Mouse (Mus musculus): Measurements from ENCODE around the gene Atmin. TPM values are rescaled to one million over a fixed set of nuclear protein-coding genes. Genes with fewer than 3 reads are reported as not detected.

Atmin gene
- polyA plus RNA-seq, 1 experiment from 2014 or later: 8.9 TPM

DNA sequence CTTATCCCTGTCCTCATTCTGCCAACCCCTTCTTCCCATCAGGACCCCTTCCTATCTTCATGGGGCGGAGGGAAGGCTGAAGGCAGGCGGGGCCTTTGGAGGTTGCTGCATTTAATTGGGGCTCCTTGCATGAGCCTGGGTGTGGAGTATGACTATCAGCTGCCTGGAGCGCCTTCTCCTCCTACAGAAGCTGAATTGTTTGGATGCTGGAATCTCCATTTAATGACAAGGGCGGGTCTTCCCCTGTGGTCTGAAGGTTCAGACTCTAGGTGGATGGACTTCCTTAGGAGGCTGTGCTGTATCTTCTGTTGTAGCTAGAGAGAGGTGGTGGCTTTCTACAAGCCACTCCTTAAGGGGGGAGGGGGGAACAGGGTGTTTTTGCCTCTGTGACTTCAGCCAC, 8.2 kb upstream of the Atmin start:
- Histone ChIP-seq H3K9me3 (no peaks in the 10 kb centered on the region), H3K4me2 (no peak overlapping the region), H3K9ac (no peak overlapping the region), H3K4me3 (replicated peaks) (no peak overlapping the region), H3K27ac (no peak overlapping the region), H3K27me3 (replicated peaks) (no peaks in the 10 kb centered on the region), H3K4me1 (no peaks in the 10 kb centered on the region), H3K36me3 (peaks cover 22% of the 10 kb centered on the region)
- ATAC-seq (ENCODE audit: insufficient read depth, low FRiP score, low read depth): no peak
- 90% methylated on average over 4 of the region's 4 CpGs for WGBS

DNA sequence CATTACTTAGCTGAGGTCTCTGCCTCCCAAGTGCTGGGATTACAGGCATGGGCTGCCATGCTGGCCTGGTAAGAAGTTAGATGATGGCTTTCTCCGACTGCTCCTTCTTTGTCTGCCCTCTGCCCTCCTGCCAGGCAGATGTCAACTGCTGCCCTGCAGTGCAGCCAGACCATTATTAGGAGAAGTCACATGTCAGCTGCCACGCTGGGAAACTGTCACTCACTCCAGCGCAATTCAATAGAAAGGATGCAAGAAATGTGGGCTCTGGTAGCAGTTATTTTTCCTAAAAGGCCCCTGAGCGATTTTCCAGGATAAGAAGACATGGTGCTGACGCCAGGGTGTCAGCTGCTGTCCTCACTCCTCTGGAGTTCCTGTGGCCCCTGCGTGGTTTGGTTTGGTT, 7.7 kb upstream of the Atmin start:
- Histone ChIP-seq H3K4me2 (no peak overlapping the region), H3K27ac (no peak overlapping the region), H3K36me3 (peaks cover 22% of the 10 kb centered on the region), H3K4me1 (no peaks in the 10 kb centered on the region), H3K4me3 (replicated peaks) (no peak overlapping the region), H3K9ac (no peak overlapping the region), H3K9me3 (no peaks in the 10 kb centered on the region), H3K27me3 (replicated peaks) (no peaks in the 10 kb centered on the region)
- 86% methylated on average over 6 of the region's 6 CpGs for WGBS
- ATAC-seq (ENCODE audit: insufficient read depth, low FRiP score, low read depth): no peak

DNA sequence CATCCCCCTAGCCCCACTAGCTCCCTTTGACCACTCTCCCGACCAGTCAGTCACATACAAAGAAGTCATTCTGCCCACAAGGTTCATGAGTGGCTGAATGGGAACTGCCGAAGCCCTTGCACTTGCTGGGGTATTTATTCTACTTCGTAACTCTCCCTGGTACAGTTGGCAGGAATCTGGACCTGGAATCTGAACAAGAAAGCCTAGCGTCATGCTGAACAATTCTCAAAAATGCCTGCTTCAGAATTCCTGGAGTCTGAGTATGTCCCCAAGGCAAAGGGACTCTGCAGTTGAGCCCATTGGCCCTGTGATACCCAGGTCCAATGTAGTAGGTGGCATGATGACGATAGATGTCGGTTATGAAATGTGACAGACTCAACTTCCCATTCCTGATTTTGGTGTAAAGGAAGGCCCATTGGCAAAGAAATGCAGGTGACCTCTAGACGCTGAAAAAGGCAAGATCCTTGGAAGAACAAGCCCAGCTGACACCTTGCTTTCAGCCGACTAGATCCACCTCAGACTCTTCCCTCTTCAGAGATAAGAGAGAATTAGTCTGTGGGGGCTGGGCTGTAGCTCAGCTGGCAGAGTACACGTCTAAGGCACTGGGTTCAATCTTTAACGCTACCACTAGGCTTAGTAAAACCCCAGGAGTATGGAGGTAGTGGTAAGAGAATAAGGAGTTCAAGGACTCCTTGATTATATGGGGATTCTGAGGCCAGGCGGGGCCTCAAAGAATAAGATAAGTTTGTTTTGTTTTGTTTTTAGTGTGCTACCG, 722 bp upstream of the Atmin start:
- Histone ChIP-seq H3K9ac (no peak overlapping the region), H3K9me3 (no peaks in the 10 kb centered on the region), H3K27ac (no peak overlapping the region), H3K4me1 (peaks cover 17% of the 10 kb centered on the region), H3K4me3 (replicated peaks) (no peak overlapping the region), H3K27me3 (replicated peaks) (no peaks in the 10 kb centered on the region), H3K4me2 (peak overlapping the region; percentile 94; the same call in 1 of the 2 replicates), H3K36me3 (0 out of 2 replicates have a peak, but pooled peaks cover 3% of the 10 kb centered on the region)
- 70% methylated on average over 12 of the region's 12 CpGs for WGBS
- no peak for ATAC-seq (ENCODE audit: insufficient read depth, low FRiP score, low read depth)

DNA sequence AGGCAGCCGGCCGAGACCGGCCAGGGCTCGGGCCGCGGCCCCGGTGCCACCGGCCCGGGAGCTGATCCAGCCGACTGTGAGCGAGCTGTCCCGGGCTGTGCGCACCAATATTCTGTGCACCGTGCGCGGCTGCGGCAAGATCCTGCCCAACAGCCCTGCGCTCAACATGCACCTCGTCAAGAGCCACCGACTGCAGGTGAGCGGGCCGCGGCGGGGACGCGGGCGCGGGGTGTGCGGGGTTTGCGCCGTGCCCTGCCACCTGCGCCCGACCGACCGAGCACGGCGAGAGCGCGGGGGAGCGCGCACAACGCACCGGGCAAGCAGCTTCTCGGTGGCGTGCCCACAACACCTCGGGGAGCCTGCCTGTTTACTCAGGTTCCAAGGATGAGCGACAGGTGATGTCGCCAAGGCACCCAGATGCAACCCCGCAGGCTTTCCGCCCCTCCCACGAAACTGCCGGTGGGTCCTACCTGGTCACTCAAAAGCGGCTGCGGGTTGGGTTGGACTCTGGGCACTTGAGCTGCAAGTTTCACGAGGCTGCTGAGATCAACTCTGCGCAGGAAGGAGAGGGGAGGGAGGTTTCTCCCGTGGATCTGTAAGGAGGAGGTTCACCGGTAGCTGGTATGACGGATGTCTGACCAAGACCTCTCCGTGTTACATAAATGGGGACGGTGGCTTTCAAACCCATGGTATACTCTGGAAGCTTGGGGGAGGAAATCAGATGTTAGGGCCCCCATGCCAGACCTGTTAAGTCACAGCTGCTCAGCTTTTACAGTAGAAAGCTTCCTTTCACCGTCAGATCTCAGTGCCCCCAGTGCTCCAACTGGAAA, 577 bp downstream of the Atmin start:
- H3K4me2 ChIP-seq: peak overlapping the region; percentile 94
- peak; percentile 67 for ATAC-seq (ENCODE audit: insufficient read depth, low FRiP score, low read depth)
- no peaks in the 10 kb centered on the region for H3K9me3 ChIP-seq
- no peak overlapping the region for H3K27ac ChIP-seq
- peak overlapping the region; percentile 94 for H3K4me3 ChIP-seq (replicated peaks)
- peaks cover 17% of the 10 kb centered on the region for H3K4me1 ChIP-seq
- H3K27me3 ChIP-seq (replicated peaks): no peaks in the 10 kb centered on the region
- H3K36me3 ChIP-seq: no peaks in the 10 kb centered on the region
- H3K9ac ChIP-seq: peak overlapping the region; percentile 73
- WGBS: under 1% methylated on average over 62 of the region's 62 CpGs

DNA sequence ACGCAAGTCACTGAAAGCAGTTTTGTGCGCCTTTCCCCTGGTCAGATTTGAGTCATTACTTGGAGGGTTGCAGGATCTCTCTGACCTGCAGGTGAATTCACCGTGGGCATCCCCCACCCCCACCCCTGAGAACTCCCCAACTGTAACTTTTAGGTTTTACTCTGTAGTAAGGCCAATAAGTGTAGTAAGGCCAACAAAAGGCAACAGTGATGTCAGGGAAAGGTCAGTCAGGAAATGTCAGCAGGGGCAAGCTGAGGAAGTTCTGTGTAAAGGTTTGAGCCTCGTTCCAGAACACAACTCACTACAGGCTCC, 1.1 kb downstream of the Atmin start:
- peaks cover 17% of the 10 kb centered on the region for H3K4me1 ChIP-seq
- ATAC-seq (ENCODE audit: insufficient read depth, low FRiP score, low read depth): no peak
- H3K36me3 ChIP-seq: no peaks in the 10 kb centered on the region
- no peaks in the 10 kb centered on the region for H3K9me3 ChIP-seq
- H3K4me2 ChIP-seq: peak overlapping the region; percentile 94
- H3K4me3 ChIP-seq (replicated peaks): peak overlapping the region; percentile 94
- H3K9ac ChIP-seq: 0 out of 2 replicates have a peak overlapping the region, but pooled peaks have one; percentile 73
- 12% methylated on average over 4 of the region's 4 CpGs for WGBS
- no peaks in the 10 kb centered on the region for H3K27me3 ChIP-seq (replicated peaks)
- no peak overlapping the region for H3K27ac ChIP-seq

DNA sequence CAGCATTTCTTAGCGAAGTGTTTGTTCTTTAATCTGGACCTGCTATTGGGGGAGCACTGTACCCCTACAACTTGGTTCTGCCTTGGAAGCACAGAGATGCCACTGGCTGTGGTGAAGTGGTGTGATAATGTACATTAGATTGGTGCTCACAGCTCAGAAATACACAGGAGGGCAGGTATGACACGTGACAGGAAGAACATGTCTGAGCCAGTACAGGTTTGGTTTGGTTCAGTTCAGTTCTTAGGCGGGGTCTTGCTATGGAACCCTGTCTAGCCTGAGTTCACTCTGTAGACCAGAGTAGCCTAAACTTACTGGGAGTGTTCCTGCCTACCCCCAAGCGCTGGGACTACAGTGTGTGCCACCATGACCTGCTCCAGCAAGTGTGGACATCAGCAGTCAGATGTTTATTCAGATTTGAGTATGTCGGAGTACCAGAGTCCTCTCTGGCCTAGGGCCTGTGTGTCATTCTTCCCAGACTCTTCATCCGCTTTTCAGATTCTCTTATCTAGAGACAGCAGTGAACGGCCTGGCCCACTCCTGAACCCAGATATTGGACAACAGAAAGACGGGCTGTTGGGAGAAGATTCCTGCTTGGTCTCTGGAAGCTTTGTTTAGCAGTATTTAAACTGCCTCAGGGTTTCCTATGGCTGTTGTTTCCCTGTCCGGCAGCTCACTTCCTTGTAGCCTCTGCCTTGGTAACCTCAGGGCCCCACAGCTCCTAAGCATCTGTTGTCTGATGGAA, 2.1 kb downstream of the Atmin start:
- Histone ChIP-seq H3K27ac (no peak overlapping the region), H3K27me3 (replicated peaks) (no peaks in the 10 kb centered on the region), H3K36me3 (no peaks in the 10 kb centered on the region), H3K9me3 (no peaks in the 10 kb centered on the region), H3K4me3 (replicated peaks) (no peak overlapping the region), H3K4me1 (peaks cover 17% of the 10 kb centered on the region), H3K9ac (no peak overlapping the region), H3K4me2 (no peak overlapping the region)
- no peak for ATAC-seq (ENCODE audit: insufficient read depth, low FRiP score, low read depth)
- WGBS: 78% methylated on average over 9 of the region's 9 CpGs

DNA sequence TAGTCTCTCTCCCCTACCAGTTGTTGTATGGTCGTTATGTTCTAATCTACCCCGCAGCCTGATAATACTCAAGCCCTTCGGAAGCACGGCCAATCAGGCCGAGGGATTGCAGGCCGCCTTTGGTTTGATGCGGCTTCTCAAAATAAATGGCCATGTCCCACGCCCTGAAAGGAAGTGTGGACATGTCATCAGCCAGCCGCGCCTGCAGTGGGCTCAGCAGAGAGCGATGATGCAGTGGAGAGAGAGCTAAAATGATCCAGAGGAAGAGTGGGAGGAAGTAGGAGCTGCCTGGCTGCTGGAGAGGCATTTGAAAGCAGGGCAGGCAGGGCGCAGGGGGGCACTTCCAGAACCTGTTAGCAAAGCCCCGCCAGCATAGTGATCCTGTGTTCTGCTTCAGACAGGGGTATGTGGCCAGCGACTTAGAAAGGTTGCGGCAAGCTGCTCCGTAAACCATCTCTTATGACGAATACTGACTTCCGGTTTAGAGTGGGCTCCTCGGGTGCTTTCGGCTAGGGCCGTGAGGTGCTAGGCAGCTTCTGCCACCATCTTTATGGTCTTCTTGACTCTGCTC, 3.2 kb downstream of the Atmin start:
- no peak overlapping the region for H3K9ac ChIP-seq
- H3K4me2 ChIP-seq: 0 out of 2 replicates have a peak overlapping the region, but pooled peaks have one; percentile 15
- H3K9me3 ChIP-seq: no peaks in the 10 kb centered on the region
- 68% methylated on average over 21 of the region's 21 CpGs for WGBS
- ATAC-seq (ENCODE audit: insufficient read depth, low FRiP score, low read depth): no peak
- H3K27me3 ChIP-seq (replicated peaks): no peaks in the 10 kb centered on the region
- peaks cover 21% of the 10 kb centered on the region for H3K4me1 ChIP-seq
- H3K4me3 ChIP-seq (replicated peaks): no peak overlapping the region
- H3K27ac ChIP-seq: 0 out of 2 replicates have a peak overlapping the region, but pooled peaks have one; percentile 13
- H3K36me3 ChIP-seq: no peaks in the 10 kb centered on the region

DNA sequence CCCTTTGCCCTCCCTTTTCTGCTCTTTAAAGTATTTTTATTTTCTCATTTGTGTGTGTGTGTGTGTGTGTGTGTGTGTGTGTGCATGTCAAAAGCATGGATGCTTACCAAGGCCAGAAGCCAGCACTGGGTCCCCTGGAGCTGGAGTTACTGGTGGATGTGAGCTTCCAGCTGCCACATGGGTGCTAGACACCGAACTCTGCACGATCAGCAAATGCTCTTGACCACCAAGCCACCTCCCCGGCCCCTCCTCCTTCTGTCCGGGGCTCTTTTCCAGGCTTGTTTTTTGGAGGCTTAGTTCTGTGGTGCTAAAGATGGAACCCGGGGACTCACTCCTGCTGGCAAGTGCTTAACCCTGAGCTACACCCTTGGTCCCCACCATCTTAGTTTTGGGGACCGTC, 3.7 kb downstream of the Atmin start:
- WGBS: 78% methylated on average over 6 of the region's 6 CpGs
- peaks cover 21% of the 10 kb centered on the region for H3K4me1 ChIP-seq
- 0 out of 2 replicates have a peak overlapping the region, but pooled peaks have one; percentile 13 for H3K27ac ChIP-seq
- no peak overlapping the region for H3K4me3 ChIP-seq (replicated peaks)
- H3K4me2 ChIP-seq: 0 out of 2 replicates have a peak overlapping the region, but pooled peaks have one; percentile 15
- H3K9ac ChIP-seq: no peak overlapping the region
- no peak for ATAC-seq (ENCODE audit: insufficient read depth, low FRiP score, low read depth)
- H3K27me3 ChIP-seq (replicated peaks): no peaks in the 10 kb centered on the region
- H3K36me3 ChIP-seq: no peaks in the 10 kb centered on the region
- H3K9me3 ChIP-seq: no peaks in the 10 kb centered on the region

DNA sequence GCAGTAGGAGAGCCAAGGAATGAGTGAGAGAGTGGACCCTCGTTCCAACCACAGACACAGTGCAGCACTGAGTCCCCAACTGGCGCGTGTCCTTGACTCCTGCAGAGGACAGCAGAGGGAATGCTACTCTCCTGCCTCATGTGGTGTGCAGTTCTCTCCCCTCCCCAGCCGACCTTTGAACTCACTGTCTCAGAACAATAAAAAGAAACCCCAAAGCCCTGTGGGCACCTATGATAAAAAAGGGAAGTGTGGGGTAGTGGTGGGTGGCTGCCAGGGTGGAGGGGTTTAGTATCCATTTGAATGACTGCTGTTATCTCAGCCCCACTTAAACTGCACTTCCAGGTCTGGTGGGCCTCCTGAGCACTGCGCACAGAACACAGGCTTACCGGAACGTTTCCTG, 4.4 kb downstream of the Atmin start:
- 80% methylated on average over 7 of the region's 7 CpGs for WGBS
- Histone ChIP-seq H3K4me3 (replicated peaks) (no peak overlapping the region), H3K4me2 (no peak overlapping the region), H3K9ac (no peak overlapping the region), H3K27ac (no peak overlapping the region), H3K27me3 (replicated peaks) (no peaks in the 10 kb centered on the region), H3K4me1 (peaks cover 21% of the 10 kb centered on the region), H3K9me3 (no peaks in the 10 kb centered on the region), H3K36me3 (no peaks in the 10 kb centered on the region)
- ATAC-seq (ENCODE audit: insufficient read depth, low FRiP score, low read depth): no peak

DNA sequence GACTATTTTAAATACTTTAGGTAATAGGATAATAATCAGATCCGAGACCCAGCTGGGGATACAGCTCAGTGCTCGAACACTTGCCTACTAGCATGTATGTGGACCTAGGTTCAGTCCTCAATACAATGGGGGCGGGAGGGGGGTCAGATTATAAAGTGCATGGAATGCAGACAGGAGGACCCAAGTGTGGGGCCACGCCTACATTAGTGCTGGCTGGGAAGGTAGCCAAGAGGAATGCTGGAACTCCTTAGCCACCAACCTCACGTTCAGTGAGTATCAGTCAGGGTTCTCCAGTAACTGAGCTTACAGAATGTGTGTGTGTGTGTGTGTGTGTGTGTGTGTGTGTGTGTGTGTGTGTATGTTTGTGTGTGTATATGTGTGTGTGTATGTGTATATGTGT, 8.2 kb downstream of the Atmin start:
- Histone ChIP-seq H3K9ac (no peak overlapping the region), H3K27ac (no peak overlapping the region), H3K9me3 (no peaks in the 10 kb centered on the region), H3K27me3 (replicated peaks) (no peaks in the 10 kb centered on the region), H3K4me1 (0 out of 2 replicates have a peak, but pooled peaks cover 7% of the 10 kb centered on the region), H3K4me3 (replicated peaks) (no peak overlapping the region), H3K4me2 (no peak overlapping the region), H3K36me3 (peaks cover 8% of the 10 kb centered on the region)
- ATAC-seq (ENCODE audit: insufficient read depth, low FRiP score, low read depth): peak; percentile 59; the same call in 1 of the 2 replicates
- WGBS: 50% methylated on average over 5 of the region's 5 CpGs

DNA sequence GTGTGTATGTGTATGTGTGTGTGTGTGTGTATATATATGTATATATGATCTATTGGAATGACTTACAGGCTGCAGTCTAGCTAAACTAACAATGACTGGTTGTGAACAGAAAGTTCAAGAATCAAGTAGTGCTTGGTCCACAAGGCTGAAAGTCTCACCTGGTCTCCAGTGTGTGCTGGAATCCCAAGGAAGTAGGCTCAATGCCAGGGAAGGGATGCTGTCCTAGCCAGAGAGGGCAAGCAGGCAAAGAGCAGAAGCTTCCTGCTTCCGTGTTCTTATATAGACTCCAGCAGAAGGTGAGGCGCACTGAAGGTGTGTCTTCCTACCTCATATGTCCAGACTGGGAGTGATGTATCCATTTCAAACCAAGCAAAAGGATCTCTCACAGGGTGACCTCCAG, 8.6 kb downstream of the Atmin start:
- Histone ChIP-seq H3K27me3 (replicated peaks) (no peaks in the 10 kb centered on the region), H3K4me2 (no peak overlapping the region), H3K4me1 (0 out of 2 replicates have a peak, but pooled peaks cover 4% of the 10 kb centered on the region), H3K4me3 (replicated peaks) (no peak overlapping the region), H3K36me3 (peaks cover 12% of the 10 kb centered on the region), H3K9ac (no peak overlapping the region), H3K9me3 (no peaks in the 10 kb centered on the region), H3K27ac (no peak overlapping the region)
- ATAC-seq (ENCODE audit: insufficient read depth, low FRiP score, low read depth): no peak
- 75% methylated on average over 2 of the region's 2 CpGs for WGBS

Measured in stomach, embryonic 15.5 days (tissue).